10 mouse cellular contexts compared by ENCODE assay signal in genomic region chr2:69077189-69077588, GRCm38 (mm10). TPM values are rescaled to one million over a fixed set of nuclear protein-coding genes. Genes with fewer than 3 reads are reported as not detected.
DNase-seq lines count a peak whose midpoint lies in the region; ATAC-seq lines count a peak whose summit lies in the region.
"Had no signal": no experiment of that assay in that cellular context is flagged by ENCODE, and none has a peak within 500 bp of the region (broad histone marks: within the 10 kb centered on the region; RNA-seq: fewer than 3 reads in every experiment).

No protein-coding gene starts in this region.

- H3K27ac ChIP-seq in kidney, embryonic 15.5 days = no peak overlapping the region
- H3K27ac ChIP-seq in heart, embryonic 15.5 days = no peak overlapping the region
- H3K27ac ChIP-seq: liver, embryonic 14.5 days had no signal

- peak; percentile 77; the same call in 1 of the 2 replicates for ATAC-seq in kidney, embryonic 15.5 days (replicated peaks; ENCODE audit: low FRiP score)
- peak; percentile 64; the same call in 1 of the 2 replicates for ATAC-seq in heart, embryonic 15.5 days (replicated peaks; ENCODE audit: insufficient number of reproducible peaks, insufficient read depth, low FRiP score, low read depth)
- ATAC-seq: forebrain, embryonic 14.5 days had no signal

- WGBS in kidney, embryonic 15.5 days = 55% methylated on average over 3 of the region's 3 CpGs
- 49% methylated on average over 3 of the region's 3 CpGs for WGBS in heart, embryonic 15.5 days

- DNase-seq in adrenal gland, adult 2 months = peak; percentile 9
- no peak for DNase-seq in adrenal gland, adult 8-10 months
- no peak for DNase-seq in kidney, postnatal 4 days
- DNase-seq in lung, postnatal 25 days (ENCODE audit: low spot score) = peak; percentile 38
- DNase-seq in thymus, adult 18-20 months = no peak
- no peak for DNase-seq in left cerebral cortex, adult 9 months (ENCODE audit: low spot score in 2 of 2)

- H3K4me3 ChIP-seq in kidney, embryonic 15.5 days (replicated peaks) = no peak overlapping the region
- no peak overlapping the region for H3K4me3 ChIP-seq in heart, embryonic 15.5 days

- H3K36me3 ChIP-seq in kidney, embryonic 15.5 days = no peaks in the 10 kb centered on the region
- no peaks in the 10 kb centered on the region for H3K36me3 ChIP-seq in heart, embryonic 15.5 days

- H3K9me3 ChIP-seq in kidney, embryonic 15.5 days (replicated peaks) = no peaks in the 10 kb centered on the region
- H3K9me3 ChIP-seq in heart, embryonic 15.5 days (replicated peaks) = no peaks in the 10 kb centered on the region

- H3K4me1 ChIP-seq in kidney, embryonic 15.5 days = 0 out of 2 replicates have a peak, but pooled peaks cover 3% of the 10 kb centered on the region
- H3K4me1 ChIP-seq in heart, embryonic 15.5 days (replicated peaks) = peaks cover 8% of the 10 kb centered on the region

- H3K4me2 ChIP-seq in kidney, embryonic 15.5 days = no peak overlapping the region
- no peak overlapping the region for H3K4me2 ChIP-seq in heart, embryonic 15.5 days

- no peak overlapping the region for H3K9ac ChIP-seq in kidney, embryonic 15.5 days
- no peak overlapping the region for H3K9ac ChIP-seq in heart, embryonic 15.5 days
- H3K9ac ChIP-seq: liver, embryonic 14.5 days had no signal

- H3K27me3 ChIP-seq in kidney, embryonic 15.5 days = no peaks in the 10 kb centered on the region
- H3K27me3 ChIP-seq in heart, embryonic 15.5 days = no peaks in the 10 kb centered on the region

RNA-seq across cellular contexts. Expression of gene Nostrin, which starts 58.4 kb away (rescaled TPM):
- 1 to 10 TPM; 8.2 to 8.4 TPM for total RNA-seq in adrenal gland, adult 2 months (2021)
- polyA plus RNA-seq in adrenal gland, adult 2 months (2012; rRNA removed) = 0.04 and 0.20 TPM in 2 replicates
- total RNA-seq in adrenal gland, adult 8-10 months (2022) = 10 to 100 TPM in 1 of 4 experiments, 1 to 10 TPM in 3; 6.1 to 10.8 (median 8.8) TPM
- polyA plus RNA-seq in kidney, embryonic 15.5 days (2015; fragmentation: Nextera tagmentation; extraction: Ambion mirVana) = 6.4 and 7.5 TPM in 2 replicates
- polyA plus RNA-seq in heart, embryonic 15.5 days (2015; fragmentation: Nextera tagmentation; extraction: Ambion mirVana) = 3.7 and 4.5 TPM in 2 replicates

Comparison
In these comparisons a context has a peak if more than half of its experiments do, and no peak if none do; other contexts are left out.
1. DNase-seq: peak in adrenal gland, adult 2 months (single experiment) and lung, postnatal 25 days (single experiment); none in adrenal gland, adult 8-10 months (single experiment), kidney, postnatal 4 days (0 of 2), thymus, adult 18-20 months (0 of 2) and left cerebral cortex, adult 9 months (0 of 2).